Mouse (Mus musculus): ENCODE results near the gene Hmcn2. TPM values are rescaled to one million over a fixed set of nuclear protein-coding genes. Genes with fewer than 3 reads are reported as not detected.

Hmcn2 gene
- total RNA-seq, 1 experiment from 2014 or later = not detected

- no peak for ATAC-seq (replicated peaks; ENCODE audit: low read depth, poor library complexity, severe bottlenecking)
Observed at GRCm38 (mm10) chr2:31304801-31305665, 9.2 kb upstream of the Hmcn2 start.

- ATAC-seq (replicated peaks; ENCODE audit: low read depth, poor library complexity, severe bottlenecking) = peak; percentile 63
Observed at GRCm38 (mm10) chr2:31305684-31306083, 8.5 kb upstream of the Hmcn2 start.

- no peak for ATAC-seq (replicated peaks; ENCODE audit: low read depth, poor library complexity, severe bottlenecking)
Observed at GRCm38 (mm10) chr2:31308257-31308656, 6.0 kb upstream of the Hmcn2 start.

GRCm38 (mm10) chr2:31309549-31309948 is 4.7 kb upstream of the Hmcn2 start:
- no peak for ATAC-seq (replicated peaks; ENCODE audit: low read depth, poor library complexity, severe bottlenecking)

- no peak for ATAC-seq (replicated peaks; ENCODE audit: low read depth, poor library complexity, severe bottlenecking)
Observed at GRCm38 (mm10) chr2:31318162-31318561, 3.9 kb downstream of the Hmcn2 start.

GRCm38 (mm10) chr2:31319200-31319599 is 5.0 kb downstream of the Hmcn2 start:
- no peak for ATAC-seq (replicated peaks; ENCODE audit: low read depth, poor library complexity, severe bottlenecking)

GRCm38 (mm10) chr2:31327186-31327585 is 13.0 kb downstream of the Hmcn2 start:
- no peak for ATAC-seq (replicated peaks; ENCODE audit: low read depth, poor library complexity, severe bottlenecking)

- no peak for ATAC-seq (replicated peaks; ENCODE audit: low read depth, poor library complexity, severe bottlenecking)
Observed at GRCm38 (mm10) chr2:31337706-31338330, 23.6 kb downstream of the Hmcn2 start.

- no peak for ATAC-seq (replicated peaks; ENCODE audit: low read depth, poor library complexity, severe bottlenecking)
Observed at GRCm38 (mm10) chr2:31339826-31340225, 25.6 kb downstream of the Hmcn2 start.

- ATAC-seq (replicated peaks; ENCODE audit: low read depth, poor library complexity, severe bottlenecking) = no peak
Observed at GRCm38 (mm10) chr2:31341726-31342535, 27.7 kb downstream of the Hmcn2 start.

GRCm38 (mm10) chr2:31346096-31346495 is 31.9 kb downstream of the Hmcn2 start:
- peak; percentile 69; the same call in 1 of the 2 replicates for ATAC-seq (replicated peaks; ENCODE audit: low read depth, poor library complexity, severe bottlenecking)

GRCm38 (mm10) chr2:31348373-31348772 is 34.2 kb downstream of the Hmcn2 start:
- ATAC-seq (replicated peaks; ENCODE audit: low read depth, poor library complexity, severe bottlenecking) = no peak

GRCm38 (mm10) chr2:31348850-31349249 is 34.6 kb downstream of the Hmcn2 start:
- ATAC-seq (replicated peaks; ENCODE audit: low read depth, poor library complexity, severe bottlenecking) = no peak

GRCm38 (mm10) chr2:31356771-31357170 is 42.6 kb downstream of the Hmcn2 start:
- ATAC-seq (replicated peaks; ENCODE audit: low read depth, poor library complexity, severe bottlenecking) = no peak

GRCm38 (mm10) chr2:31359316-31359715 is 45.1 kb downstream of the Hmcn2 start:
- no peak for ATAC-seq (replicated peaks; ENCODE audit: low read depth, poor library complexity, severe bottlenecking)

GRCm38 (mm10) chr2:31367186-31367585 is 53.0 kb downstream of the Hmcn2 start:
- ATAC-seq (replicated peaks; ENCODE audit: low read depth, poor library complexity, severe bottlenecking) = no peak

- ATAC-seq (replicated peaks; ENCODE audit: low read depth, poor library complexity, severe bottlenecking) = no peak
Observed at GRCm38 (mm10) chr2:31371396-31371795, 57.2 kb downstream of the Hmcn2 start.

- no peak for ATAC-seq (replicated peaks; ENCODE audit: low read depth, poor library complexity, severe bottlenecking)
Observed at GRCm38 (mm10) chr2:31372186-31372585, 58.0 kb downstream of the Hmcn2 start.

- no peak for ATAC-seq (replicated peaks; ENCODE audit: low read depth, poor library complexity, severe bottlenecking)
Observed at GRCm38 (mm10) chr2:31374415-31374814, 60.2 kb downstream of the Hmcn2 start.

- no peak for ATAC-seq (replicated peaks; ENCODE audit: low read depth, poor library complexity, severe bottlenecking)
Observed at GRCm38 (mm10) chr2:31376057-31376456, 61.8 kb downstream of the Hmcn2 start.

- no peak for ATAC-seq (replicated peaks; ENCODE audit: low read depth, poor library complexity, severe bottlenecking)
Observed at GRCm38 (mm10) chr2:31377481-31377880, 63.3 kb downstream of the Hmcn2 start.

All from common myeloid progenitor, adult 5-6 weeks (primary cell).